Mouse (Mus musculus) kidney, embryonic 15.5 days (tissue): ENCODE data around the gene Lce1i. TPM values are rescaled to one million over a fixed set of nuclear protein-coding genes. Genes with fewer than 3 reads are reported as not detected.
"Not testable (repeated sequence)": the region's sequence is repeated elsewhere in the genome, so short reads cannot be mapped to it uniquely, and the experiment has no call there.

ENCODE experiments used
- ATAC-seq: fragments of 200-750 bp; cut with Nextera tagmentation; replicated peaks from 2 replicates; pipeline ENCODE4 v1.8.0; 2017; ENCODE audit warnings: moderate TSS enrichment; ENCODE audit not compliant: low FRiP score
- H3K27ac ChIP-seq: fragments of 300-500 bp; sonication (generic); 2 replicates; pipeline ENCODE4 v1.5.1; 2015; ENCODE audit warnings: mild to moderate bottlenecking, inconsistent platforms
- H3K27me3 ChIP-seq: fragments of 300-500 bp; sonication (generic); 2 replicates; pipeline ENCODE4 v1.6.1; 2015; ENCODE audit warnings: inconsistent platforms
- H3K36me3 ChIP-seq: fragments of 300-500 bp; sonication (generic); 2 replicates; pipeline ENCODE4 v1.6.1; 2015; ENCODE audit warnings: inconsistent platforms
- H3K4me1 ChIP-seq: fragments of 300-500 bp; sonication (generic); 2 replicates; pipeline ENCODE4 v1.6.1; 2015; ENCODE audit warnings: inconsistent platforms
- H3K4me2 ChIP-seq: fragments of 300-500 bp; sonication (generic); 2 replicates; pipeline ENCODE4 v1.6.1; 2015; ENCODE audit warnings: moderate library complexity, mild to moderate bottlenecking, inconsistent platforms
- H3K4me3 ChIP-seq: fragments of 300-500 bp; sonication (generic); replicated peaks from 2 replicates; pipeline ENCODE4 v1.5.1; 2015; ENCODE audit warnings: mild to moderate bottlenecking, inconsistent platforms
- H3K9ac ChIP-seq: fragments of 300-500 bp; sonication (generic); 2 replicates; pipeline ENCODE4 v1.6.1; 2015; ENCODE audit warnings: mild to moderate bottlenecking, inconsistent platforms
- H3K9me3 ChIP-seq: fragments of 300-500 bp; sonication (generic); replicated peaks from 2 replicates; pipeline ENCODE4 v1.6.1; 2016; ENCODE audit warnings: inconsistent platforms
- WGBS: fragments of 180-500 bp; shearing (Covaris S2); methylation state at CpG from one replicate; pipeline ENCODE4 v1.1.7; 2015; ENCODE audit warnings: mixed read lengths; 5-methylcytosine and 5-hydroxymethylcytosine counted together
- polyA plus RNA-seq: library from polyadenylated mRNA; unstranded; fragments of >200 nt; fragmentation: Nextera tagmentation; extraction: Ambion mirVana; gene quantifications from 2 replicates; pipeline ENCODE4 v1.2.1, GENCODE M21; 2015

Lce1i gene
- not detected in 2 replicates for polyA plus RNA-seq

GRCm38 (mm10) chr3:92778799-92779198, at the start of gene Lce1i:
Gene Lce1i, minus strand, starts transcription at chr3:92778899.
- Histone ChIP-seq H3K4me1 (no peaks in the 10 kb centered on the region), H3K27ac (no peak within 1 kb of the TSS), H3K4me2 (no peak within 1 kb of the TSS), H3K27me3 (no peaks in the 10 kb centered on the region), H3K36me3 (no peaks in the 10 kb centered on the region), H3K9me3 (no peaks in the 10 kb centered on the region), H3K9ac (no peak within 1 kb of the TSS), H3K4me3 (no peak within 1 kb of the TSS)
- no peak for ATAC-seq
- WGBS = 84% methylated on average over 1 of the region's 1 CpGs

DNA sequence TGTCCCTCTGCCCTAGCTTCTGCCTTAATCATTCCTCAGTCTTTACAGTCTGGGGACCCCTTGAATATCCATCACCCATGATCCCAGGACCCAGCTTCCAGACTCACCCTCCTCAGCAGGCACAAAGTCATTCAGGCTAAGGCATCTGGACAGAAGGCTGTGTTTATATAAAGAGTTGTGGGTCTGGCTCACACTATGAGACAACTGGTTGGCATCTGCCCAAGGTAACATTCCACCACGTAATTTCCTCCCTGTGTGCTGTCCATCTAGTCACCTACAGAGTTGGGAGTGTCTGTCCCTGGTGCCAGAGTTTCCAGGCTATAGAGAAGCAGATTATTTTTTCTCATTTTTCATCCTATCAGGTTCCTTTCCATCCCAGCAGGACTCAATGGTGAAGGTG, 48.4 kb upstream of the Lce1i start, which contains the start of gene Kprp:
Gene Kprp (minus strand): TSS at position 140 of the 400 bp plus-strand sequence.
- Histone ChIP-seq H3K9me3 (no peaks in the 10 kb centered on the region), H3K27ac (no peak within 1 kb of the TSS), H3K36me3 (no peaks in the 10 kb centered on the region), H3K9ac (no peak within 1 kb of the TSS), H3K4me1 (no peaks in the 10 kb centered on the region), H3K27me3 (no peaks in the 10 kb centered on the region), H3K4me3 (no peak within 1 kb of the TSS), H3K4me2 (no peak within 1 kb of the TSS)
- ATAC-seq = no peak
- 50% methylated on average over 1 of the region's 1 CpGs for WGBS

DNA sequence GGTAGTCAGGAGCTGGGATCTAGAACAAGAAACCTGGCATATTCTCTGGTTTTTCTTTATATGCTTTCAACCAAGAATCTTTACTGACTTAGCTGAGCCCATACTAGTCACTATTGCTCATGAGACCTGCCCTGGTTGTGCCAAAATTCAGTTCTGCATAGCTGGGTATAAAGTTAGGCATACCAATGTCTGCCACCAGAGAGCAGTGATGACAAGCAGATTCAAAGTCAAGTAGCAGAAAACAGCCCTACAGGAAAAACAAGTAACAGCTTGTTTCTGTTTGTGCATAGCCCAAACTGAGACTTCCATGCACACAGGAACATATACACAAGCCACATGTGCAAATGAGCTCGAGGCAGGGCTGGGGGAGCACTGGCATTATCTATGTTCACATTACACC, 47.1 kb upstream of the Lce1i start:
- no peak for ATAC-seq
- no peak overlapping the region for H3K27ac ChIP-seq
- no peaks in the 10 kb centered on the region for H3K4me1 ChIP-seq
- WGBS = 29% methylated on average over 1 of the region's 1 CpGs
- H3K4me2 ChIP-seq = no peak overlapping the region
- no peak overlapping the region for H3K4me3 ChIP-seq
- H3K36me3 ChIP-seq = no peaks in the 10 kb centered on the region
- H3K9ac ChIP-seq = no peak overlapping the region
- H3K9me3 ChIP-seq = no peaks in the 10 kb centered on the region
- no peaks in the 10 kb centered on the region for H3K27me3 ChIP-seq

DNA sequence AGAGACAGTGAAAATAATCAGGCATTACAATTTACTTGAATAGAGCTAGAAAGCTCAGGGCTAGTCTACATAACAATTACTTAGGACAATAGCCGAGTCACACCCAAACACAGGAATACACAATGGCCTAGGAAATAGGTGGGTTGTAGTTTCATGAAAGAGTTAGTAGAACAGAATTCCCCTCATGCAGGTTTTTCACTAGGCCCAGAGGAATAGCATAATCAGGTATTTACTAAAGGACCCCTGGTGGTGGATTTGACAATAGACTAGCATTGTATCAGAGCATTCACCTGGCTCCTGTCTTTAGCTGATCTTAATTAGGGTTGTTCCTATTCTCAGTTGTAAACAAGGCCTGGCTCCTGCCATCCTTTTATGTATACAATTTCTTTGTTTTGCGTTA, 37.3 kb upstream of the Lce1i start:
- not testable (repeated sequence) for H3K9ac ChIP-seq, H3K27ac ChIP-seq, H3K27me3 ChIP-seq, H3K36me3 ChIP-seq, ATAC-seq, H3K4me1 ChIP-seq, H3K4me2 ChIP-seq, H3K4me3 ChIP-seq, H3K9me3 ChIP-seq
- 91% methylated on average over 2 of the region's 2 CpGs for WGBS

DNA sequence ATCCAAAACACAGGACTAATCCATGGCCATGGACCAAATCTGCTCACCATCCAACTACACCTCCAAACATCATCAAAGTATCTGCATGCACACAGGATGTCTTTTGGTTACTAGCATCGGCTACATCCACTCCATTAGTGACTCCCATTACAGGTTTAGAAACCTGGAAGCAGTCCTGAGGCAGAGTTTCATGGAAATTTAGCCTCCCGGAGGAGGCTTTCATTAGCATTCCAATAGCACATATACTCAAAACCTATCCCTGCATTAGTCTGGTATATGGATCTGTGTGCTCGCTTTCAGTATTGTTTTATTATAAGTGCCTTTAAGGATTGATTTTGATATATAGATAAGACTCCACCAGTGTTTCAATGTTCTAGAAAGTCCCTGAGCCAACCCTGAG, 36.9 kb upstream of the Lce1i start:
- Histone ChIP-seq H3K9ac (no peak overlapping the region), H3K9me3 (no peaks in the 10 kb centered on the region), H3K4me2 (no peak overlapping the region), H3K4me3 (no peak overlapping the region), H3K36me3 (no peaks in the 10 kb centered on the region), H3K4me1 (no peaks in the 10 kb centered on the region), H3K27me3 (no peaks in the 10 kb centered on the region), H3K27ac (no peak overlapping the region)
- no peak for ATAC-seq
- 91% methylated on average over 3 of the region's 3 CpGs for WGBS

GRCm38 (mm10) chr3:92807791-92808190, 29.1 kb upstream of the Lce1i start, which contains the start of gene Lce1k:
Gene Lce1k, minus strand, starts transcription at chr3:92807891.
- no peak within 1 kb of the TSS for H3K27ac ChIP-seq
- H3K4me2 ChIP-seq = no peak within 1 kb of the TSS
- no peaks in the 10 kb centered on the region for H3K4me1 ChIP-seq
- H3K36me3 ChIP-seq = no peaks in the 10 kb centered on the region
- no peak within 1 kb of the TSS for H3K9ac ChIP-seq
- no peak within 1 kb of the TSS for H3K4me3 ChIP-seq
- no peaks in the 10 kb centered on the region for H3K27me3 ChIP-seq
- no peak for ATAC-seq
- no peaks in the 10 kb centered on the region for H3K9me3 ChIP-seq

DNA sequence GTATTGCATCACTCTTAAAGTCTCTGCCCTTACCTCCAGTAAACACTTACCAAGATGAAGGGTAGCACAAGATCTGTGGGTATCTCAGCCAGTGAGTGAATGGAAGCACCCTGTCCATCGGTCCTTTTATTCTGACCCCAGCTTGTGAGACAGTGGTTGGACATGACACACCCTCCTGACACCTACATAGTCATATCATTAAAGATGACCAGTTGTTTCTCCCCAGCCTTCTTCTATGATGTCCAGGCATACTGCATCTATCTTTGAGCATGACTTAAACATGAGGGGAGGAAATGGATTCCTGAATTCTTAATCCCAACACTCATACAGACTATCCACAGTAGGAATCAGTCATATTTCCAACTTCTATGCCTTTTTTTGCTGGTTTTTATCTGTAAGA, 11.7 kb upstream of the Lce1i start, which contains the start of gene Lce1j:
Gene Lce1j (minus strand): TSS at position 101 of the 400 bp plus-strand sequence.
- H3K4me3 ChIP-seq = no peak within 1 kb of the TSS
- no peaks in the 10 kb centered on the region for H3K9me3 ChIP-seq
- H3K4me2 ChIP-seq = no peak within 1 kb of the TSS
- no peaks in the 10 kb centered on the region for H3K4me1 ChIP-seq
- no peaks in the 10 kb centered on the region for H3K36me3 ChIP-seq
- 93% methylated on average over 1 of the region's 1 CpGs for WGBS
- no peak within 1 kb of the TSS for H3K9ac ChIP-seq
- H3K27ac ChIP-seq = no peak within 1 kb of the TSS
- no peaks in the 10 kb centered on the region for H3K27me3 ChIP-seq
- ATAC-seq = no peak

DNA sequence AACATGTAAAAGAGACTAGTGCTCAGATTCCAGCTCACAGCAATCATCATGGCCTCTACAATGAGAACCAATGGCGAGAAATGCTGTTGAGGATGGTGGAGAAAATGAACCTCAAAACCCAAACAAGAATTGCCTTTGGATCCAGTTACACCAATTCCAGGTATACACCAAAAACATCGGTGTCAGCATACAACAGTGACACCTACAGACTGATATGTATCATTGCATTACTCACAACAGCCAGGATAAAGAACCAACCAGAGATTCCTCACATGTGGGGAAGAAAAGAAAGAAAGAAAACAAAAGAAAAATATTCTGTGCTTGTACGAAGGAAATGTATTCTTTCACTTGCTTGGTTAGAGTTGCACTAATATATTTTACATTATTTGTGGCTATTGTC, 7.1 kb downstream of the Lce1i start:
- H3K9me3 ChIP-seq = no peaks in the 10 kb centered on the region
- H3K9ac ChIP-seq = no peak overlapping the region
- no peak for ATAC-seq
- H3K27me3 ChIP-seq = no peaks in the 10 kb centered on the region
- no peak overlapping the region for H3K27ac ChIP-seq
- H3K4me3 ChIP-seq = no peak overlapping the region
- WGBS = 24% methylated on average over 3 of the region's 3 CpGs
- no peaks in the 10 kb centered on the region for H3K36me3 ChIP-seq
- no peaks in the 10 kb centered on the region for H3K4me1 ChIP-seq
- H3K4me2 ChIP-seq = no peak overlapping the region

- no peak for ATAC-seq
- Histone ChIP-seq H3K4me3 (no peak within 1 kb of the TSS), H3K36me3 (no peaks in the 10 kb centered on the region), H3K9me3 (no peaks in the 10 kb centered on the region), H3K27me3 (no peaks in the 10 kb centered on the region), H3K9ac (no peak within 1 kb of the TSS), H3K4me1 (no peaks in the 10 kb centered on the region), H3K4me2 (no peak within 1 kb of the TSS), H3K27ac (no peak within 1 kb of the TSS)
- 89% methylated on average over 1 of the region's 1 CpGs for WGBS
Observed at GRCm38 (mm10) chr3:92764965-92765364, 13.7 kb downstream of the Lce1i start, which contains the start of gene Lce1h. Gene Lce1h, minus strand, starts transcription at chr3:92765065.

DNA sequence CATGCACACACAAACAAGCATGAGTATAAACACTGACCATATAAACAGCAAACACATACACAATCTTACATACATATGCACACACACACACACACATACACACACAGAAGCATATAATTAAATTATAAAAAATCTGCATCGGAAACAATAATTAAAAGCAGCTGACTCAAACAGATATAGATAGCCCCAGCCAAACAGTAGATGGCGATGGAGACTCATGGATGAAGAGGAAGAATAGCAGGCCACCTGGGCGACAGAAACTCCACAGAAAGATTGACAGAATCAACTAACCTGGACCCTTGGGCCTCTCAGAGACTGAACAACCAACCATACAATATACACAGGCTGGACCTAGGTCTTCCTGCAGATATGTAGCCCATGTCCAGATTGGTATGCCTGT, 25.5 kb downstream of the Lce1i start:
- 46% methylated on average over 3 of the region's 3 CpGs for WGBS
- H3K4me3 ChIP-seq = no peak overlapping the region
- no peaks in the 10 kb centered on the region for H3K27me3 ChIP-seq
- H3K9me3 ChIP-seq = no peaks in the 10 kb centered on the region
- H3K9ac ChIP-seq = no peak overlapping the region
- H3K4me1 ChIP-seq = no peaks in the 10 kb centered on the region
- H3K27ac ChIP-seq = no peak overlapping the region
- no peak overlapping the region for H3K4me2 ChIP-seq
- H3K36me3 ChIP-seq = no peaks in the 10 kb centered on the region
- no peak for ATAC-seq

- H3K27ac ChIP-seq = no peak within 1 kb of the TSS
- no peaks in the 10 kb centered on the region for H3K36me3 ChIP-seq
- no peak within 1 kb of the TSS for H3K4me3 ChIP-seq
- 84% methylated on average over 1 of the region's 1 CpGs for WGBS
- ATAC-seq = no peak
- no peaks in the 10 kb centered on the region for H3K4me1 ChIP-seq
- no peaks in the 10 kb centered on the region for H3K9me3 ChIP-seq
- no peak within 1 kb of the TSS for H3K9ac ChIP-seq
- H3K27me3 ChIP-seq = no peaks in the 10 kb centered on the region
- H3K4me2 ChIP-seq = no peak within 1 kb of the TSS
Observed at GRCm38 (mm10) chr3:92752238-92752637, 26.5 kb downstream of the Lce1i start, which contains the start of gene Lce1g. Gene Lce1g, minus strand, starts transcription at chr3:92752338.

- no peak for ATAC-seq
- Histone ChIP-seq H3K4me3 (no peak within 1 kb of the TSS), H3K4me2 (no peak within 1 kb of the TSS), H3K27me3 (no peaks in the 10 kb centered on the region), H3K9ac (no peak within 1 kb of the TSS), H3K9me3 (no peaks in the 10 kb centered on the region), H3K36me3 (no peaks in the 10 kb centered on the region), H3K27ac (no peak within 1 kb of the TSS), H3K4me1 (no peaks in the 10 kb centered on the region)
- WGBS = 76% methylated on average over 1 of the region's 1 CpGs
Observed at GRCm38 (mm10) chr3:92738996-92739395, 39.7 kb downstream of the Lce1i start, which contains the start of gene Gm38119. Gene Gm38119, minus strand, starts transcription at chr3:92739096.
